Mouse (Mus musculus) urinary bladder, postnatal 14 days (tissue): ENCODE measurements around the gene Slc30a6.

Experiments used
- DNase-seq: peaks from one replicate; pipeline ENCODE4 v3.0.0; 2021; ENCODE audit warnings: low spot score

Slc30a6 gene

DNA sequence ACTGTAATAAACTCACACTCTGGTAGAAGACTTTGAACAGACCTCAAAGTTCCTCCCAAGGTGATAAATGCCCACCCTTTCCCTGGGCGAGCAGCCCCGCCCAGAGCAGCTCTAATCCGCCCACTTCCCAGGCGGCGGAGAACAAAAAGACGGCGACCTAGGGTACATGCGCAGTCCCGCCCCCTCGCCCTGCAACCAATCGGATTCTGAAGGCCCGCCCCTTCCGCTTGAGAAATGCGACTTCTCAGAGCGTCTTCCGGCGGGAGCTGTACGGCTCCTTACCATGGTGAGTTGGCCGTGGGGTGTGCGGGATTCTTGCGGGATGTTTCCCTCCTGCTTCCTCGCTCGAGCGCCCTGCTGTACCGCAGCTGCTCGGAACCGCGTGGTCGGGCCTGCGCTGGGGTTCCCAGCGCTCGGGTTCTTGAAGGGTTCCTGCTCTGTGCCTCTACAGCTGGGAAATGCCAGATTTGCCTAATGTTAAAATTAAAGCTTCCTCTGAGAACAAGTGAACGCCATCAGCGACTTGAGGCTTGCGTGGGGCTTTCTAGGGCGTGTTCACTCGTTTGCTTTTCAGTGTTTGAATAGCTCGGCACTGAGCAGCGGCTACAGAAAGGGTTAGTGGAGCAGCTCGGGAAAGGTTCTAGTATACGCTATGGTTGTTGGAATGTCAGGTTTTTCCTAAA is at the start of gene Slc30a6:
Gene Slc30a6 (plus strand): TSS at position 226 of the 683 bp plus-strand sequence.
- DNase-seq: peak; percentile 97

DNA sequence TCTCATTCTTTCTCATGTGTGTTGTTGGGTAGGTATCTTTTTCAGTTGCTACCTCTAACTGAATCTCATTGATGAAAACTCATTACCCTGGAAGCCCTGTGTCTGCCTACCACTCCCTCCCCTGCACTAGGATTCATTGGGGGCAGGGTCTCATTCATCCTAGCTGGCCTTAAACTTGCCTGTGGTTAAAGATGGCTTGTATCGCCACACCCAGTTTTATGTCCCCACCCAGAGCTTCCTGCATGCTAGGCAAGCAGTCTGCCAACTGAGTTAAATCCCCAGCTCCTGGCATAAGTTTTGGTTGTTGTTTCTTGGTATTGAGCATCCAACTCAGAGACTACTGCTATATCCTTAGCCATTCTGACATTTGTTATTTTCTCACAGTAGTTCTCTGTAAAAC is 31.8 kb upstream of the Slc30a6 start:
- no peak for DNase-seq

DNA sequence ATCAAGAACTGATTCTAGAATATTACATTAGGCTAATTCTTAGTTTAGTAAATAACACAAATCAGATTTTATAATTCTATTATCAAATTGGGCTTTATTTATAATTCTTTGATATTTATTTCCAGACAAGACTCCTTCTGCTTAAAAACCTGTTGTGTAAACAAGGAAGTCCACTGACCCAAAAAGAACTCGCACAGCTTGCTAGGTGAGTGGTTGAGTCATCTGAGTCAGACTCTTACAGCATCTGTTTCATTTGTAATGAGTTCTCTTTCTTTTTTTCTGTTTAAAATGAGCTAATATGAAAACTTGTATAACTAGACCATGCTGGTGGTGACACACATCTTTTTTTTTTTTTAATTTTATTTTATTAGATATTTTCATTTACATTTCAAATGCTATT is 18.5 kb upstream of the Slc30a6 start:
- peak; percentile 77 for DNase-seq

DNA sequence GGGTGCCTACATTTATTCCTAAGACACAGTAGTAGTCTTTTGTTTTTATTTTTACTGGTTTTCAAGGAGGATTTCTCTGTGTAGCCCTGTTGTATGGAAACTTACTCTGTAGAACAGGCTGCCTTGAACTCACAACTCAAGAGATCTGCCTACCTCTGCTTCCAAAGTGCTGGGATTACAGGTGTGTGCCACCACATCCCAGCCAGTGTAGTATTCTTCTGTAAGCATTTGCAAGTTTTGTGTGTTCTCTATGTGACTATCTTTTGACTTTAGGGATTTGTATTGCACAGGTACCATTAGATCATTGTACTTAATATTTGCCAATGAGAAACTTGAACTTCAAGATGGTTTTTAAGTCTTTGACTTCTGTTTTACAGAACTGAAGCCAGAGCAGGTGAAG is 8.8 kb upstream of the Slc30a6 start:
- no peak for DNase-seq

DNA sequence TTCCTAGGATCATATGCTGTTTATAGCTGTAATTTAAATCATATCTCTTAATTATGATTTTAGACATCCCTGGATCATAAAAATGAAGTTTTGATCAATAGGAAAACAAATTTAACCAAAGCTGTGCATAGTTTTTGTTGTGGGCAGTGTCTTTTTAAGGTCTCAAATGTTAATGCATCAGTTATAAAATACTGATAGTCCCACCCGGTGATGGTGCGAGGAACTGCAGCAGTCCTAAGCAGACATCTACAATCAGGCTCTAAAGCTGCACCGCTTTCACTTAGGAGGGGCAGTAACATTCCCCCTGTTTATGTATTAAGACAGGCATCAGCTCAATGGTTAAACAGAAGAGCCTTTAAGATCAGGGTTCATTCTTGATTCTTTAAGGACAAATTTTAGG is 5.6 kb upstream of the Slc30a6 start:
- no peak for DNase-seq

DNA sequence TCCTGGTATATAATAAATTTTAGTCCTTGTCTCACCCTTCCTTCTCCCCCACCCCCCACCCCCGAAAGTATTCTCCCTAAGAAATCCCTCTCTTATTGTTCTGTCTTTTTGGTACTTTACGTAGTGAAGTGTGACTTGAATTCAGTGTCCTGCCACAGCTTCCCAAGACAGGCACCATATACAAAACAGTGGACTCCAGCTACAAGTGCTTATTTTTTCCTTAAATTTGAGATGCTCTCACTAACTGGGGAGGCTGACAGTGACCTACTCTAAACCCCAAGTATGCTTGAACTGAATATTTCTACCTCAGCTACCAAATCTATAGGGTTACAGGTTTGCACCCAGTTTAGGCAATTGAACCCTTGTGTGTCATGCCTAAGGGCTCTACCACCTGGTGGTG is 1.0 kb upstream of the Slc30a6 start:
- DNase-seq: no peak

DNA sequence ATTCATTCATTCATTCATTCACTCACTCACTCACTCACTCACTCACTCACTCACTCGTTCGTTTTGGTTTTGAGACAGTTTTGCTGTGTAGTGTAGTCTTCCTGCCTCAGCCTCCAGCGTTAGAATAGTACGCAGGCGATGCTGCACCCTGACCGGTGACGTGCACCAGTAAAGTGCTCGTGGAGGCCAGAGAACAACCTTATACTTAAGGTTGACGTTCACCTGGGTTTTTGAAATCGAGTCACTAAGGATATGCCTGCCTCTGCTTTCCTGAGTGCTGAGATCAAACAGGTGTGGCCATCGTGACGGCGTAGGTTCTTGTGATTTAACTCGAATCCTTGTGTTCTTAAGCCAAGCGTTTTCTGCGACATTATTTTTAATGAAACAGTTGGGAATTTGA is 553 bp upstream of the Slc30a6 start:
- DNase-seq: no peak

DNA sequence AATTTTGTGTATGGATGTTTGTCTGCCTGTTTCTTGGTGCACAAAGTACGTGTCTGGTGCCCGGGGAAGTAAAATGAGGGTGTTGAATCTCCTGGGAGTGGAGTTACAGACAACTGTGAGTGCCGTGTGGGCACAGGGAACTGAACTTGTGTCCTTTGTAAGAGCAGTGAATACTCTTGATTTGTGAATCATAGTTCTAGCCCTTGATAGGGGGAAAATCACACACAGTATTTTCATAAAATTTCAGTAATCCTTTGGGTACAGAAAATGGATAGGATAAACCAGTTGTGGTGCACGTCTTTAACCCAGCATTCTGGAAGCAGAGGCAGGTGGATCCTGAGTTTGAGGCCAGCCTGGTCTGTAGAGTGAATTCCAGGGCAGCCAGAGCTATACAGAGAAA is 1.4 kb downstream of the Slc30a6 start:
- DNase-seq: no peak

DNA sequence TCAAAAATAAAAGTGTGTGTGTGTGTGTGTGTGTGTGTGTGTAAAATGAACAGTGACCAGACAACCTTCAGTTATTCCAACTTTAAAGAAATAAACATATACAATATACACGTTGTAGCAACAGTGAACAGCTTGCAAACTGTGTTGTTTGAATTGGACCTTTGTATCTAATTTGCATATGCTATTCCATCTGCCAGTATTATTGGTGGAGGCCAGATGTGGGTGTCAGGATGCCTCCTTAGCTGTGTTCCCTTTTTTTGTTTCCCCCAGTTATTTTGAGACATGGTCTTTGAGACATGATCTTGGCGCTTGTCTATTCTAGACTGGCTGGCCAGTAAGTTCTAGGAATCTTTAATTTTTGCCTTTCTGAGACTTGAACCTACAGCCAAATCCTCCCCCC is 1.8 kb downstream of the Slc30a6 start:
- DNase-seq: no peak

DNA sequence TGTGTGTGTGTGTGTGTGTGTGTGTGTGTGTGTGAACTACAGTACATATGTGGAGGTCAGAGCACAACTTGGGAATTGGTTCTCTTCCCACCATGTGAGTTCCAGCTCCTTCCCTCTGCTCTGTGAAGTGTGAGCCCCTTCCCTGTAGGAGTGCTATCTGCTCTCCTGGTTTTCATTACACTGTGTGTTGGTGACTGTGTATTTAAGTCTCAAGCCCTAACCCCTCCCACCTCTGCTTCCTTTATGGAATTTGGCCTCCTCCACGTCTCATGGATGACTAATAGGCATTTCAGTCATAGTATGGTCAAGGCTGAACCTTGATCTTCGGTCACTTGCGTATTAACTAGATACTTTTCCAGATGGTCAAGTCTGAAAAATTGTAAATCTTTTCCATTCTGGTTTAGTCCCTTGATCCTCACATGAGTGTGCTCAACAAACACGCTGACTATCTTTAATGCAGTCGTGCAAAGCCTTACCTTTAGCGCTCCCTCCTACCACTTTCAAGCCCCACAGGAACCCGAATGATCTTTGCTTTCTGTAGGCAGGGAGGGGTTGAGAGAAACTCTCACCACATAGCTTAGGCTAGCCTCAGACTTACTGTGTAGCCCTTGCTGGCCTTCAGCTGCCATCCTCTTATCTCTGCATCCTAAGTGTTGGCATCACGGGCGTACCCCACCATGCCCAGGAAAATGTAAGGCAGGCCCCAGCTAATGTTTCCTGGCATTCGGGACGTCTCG is 7.2 kb downstream of the Slc30a6 start:
- DNase-seq: no peak

DNA sequence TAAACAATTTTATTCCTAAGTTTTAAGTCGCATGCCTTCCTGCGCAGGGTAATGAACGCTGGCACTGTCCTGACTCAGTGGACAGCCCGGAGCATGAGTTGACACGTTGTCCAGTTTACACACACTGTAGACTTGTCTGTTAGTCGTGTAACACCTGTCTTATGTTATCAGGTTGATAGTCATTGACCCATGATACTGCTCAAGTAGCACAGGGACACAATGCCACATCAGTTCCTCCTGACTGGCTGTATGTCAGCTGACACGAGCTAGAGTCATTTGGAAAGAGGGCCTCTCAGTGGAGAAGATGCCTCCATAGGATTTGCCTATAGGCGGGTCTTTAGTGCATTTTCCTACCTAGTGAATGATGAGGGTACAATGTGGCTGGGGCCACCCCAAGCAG is 11.1 kb downstream of the Slc30a6 start:
- no peak for DNase-seq

DNA sequence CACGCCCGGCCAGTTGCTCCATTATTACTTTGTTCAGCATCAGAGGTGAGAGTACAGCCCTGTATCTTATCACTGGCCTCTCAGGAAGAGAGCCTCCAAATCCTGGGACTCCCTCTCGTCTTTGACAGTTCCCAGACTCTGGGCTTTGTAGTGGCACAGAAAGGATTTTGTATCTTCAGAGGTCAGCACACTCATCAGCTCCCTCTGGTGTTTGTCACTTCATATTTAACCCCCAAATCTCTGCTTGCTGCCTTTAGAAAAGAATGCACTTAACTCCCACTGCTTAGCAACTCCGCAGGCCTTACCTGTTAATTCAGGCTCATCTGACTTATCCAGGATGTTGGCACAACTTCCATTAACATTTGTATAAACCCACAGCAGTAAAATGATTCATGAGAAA is 14.3 kb downstream of the Slc30a6 start:
- DNase-seq: no peak

DNA sequence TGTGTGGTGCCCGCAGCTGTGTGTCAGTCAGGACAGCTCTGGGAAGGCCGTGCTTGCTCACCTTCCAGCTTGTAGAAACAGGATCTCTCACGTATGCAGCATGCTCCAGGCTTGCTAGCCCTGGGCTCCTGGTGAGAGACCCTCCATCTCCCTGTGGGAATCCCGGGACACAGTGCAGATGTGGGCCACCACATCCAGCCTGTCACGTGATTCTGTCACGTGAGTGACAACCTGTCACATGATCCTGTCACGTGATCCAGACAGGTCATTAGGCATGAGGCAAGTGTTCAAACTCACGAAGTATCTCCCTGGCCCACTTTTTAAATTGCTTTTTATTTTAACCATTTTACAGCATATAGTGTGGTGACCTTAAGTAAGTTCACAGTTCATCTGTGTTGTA is 17.9 kb downstream of the Slc30a6 start:
- DNase-seq: no peak

DNA sequence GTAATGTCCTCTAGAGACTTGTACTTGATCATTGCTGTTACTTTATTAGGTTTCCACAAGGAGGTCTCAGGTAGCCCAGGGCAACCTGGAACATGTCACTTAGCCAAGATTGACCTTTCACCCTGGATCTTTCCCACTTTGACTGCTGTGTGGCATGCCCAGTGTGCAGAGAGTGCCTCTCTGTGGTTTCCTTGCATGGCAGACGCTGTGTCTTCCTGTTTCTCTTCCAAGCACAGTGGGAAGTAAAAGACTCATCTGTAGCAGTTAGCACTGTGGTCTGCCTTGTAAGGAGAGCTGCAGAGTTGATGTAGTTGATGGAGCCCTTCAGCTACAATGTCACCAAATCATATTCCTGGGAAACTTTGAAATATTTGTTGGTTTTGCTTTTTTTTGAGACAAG is 19.3 kb downstream of the Slc30a6 start:
- no peak for DNase-seq

DNA sequence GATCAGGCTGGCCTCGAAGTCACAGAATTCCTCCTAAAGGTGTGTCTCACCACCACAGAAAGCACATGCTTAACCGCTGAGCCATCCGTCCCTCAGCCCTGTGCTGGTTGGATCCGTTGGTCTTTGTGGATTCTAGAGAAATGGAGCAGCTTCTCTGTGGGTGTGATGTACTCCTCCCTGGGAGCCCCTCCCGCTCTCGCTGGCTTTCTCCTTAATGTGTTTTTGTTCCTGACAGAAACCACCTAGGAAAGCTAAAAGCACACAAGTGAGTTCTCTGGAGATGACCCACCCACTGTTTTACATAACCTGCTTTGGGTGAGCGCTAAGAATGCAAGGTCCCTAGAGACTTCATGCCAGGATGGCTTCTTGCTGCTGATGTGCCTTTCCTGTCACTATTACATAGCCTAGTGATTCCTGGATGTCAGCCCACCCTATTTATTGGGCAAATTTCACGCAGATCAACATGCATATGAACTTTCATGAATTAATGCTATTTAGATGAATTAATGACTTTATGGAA is 21.5 kb downstream of the Slc30a6 start:
- DNase-seq: no peak

DNA sequence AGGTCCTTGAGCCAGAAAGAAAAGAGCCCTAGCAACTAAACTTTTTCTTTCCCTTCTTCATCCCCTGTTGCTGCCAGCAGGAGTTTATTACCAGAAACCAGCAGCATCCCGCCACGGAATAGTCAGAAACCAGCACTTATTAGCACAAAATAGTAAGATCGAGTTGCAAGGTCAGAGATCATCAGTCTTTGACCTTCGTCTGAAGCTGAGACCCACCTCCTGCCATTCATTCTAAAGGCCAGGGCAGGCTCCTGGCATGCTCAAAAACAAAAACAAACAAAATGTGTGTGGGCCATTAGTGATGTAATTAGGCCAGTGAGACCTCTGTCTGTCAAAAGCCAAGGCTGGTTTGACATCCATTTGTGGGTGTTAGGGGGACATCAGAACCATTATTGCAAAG is 22.8 kb downstream of the Slc30a6 start:
- DNase-seq: no peak

DNA sequence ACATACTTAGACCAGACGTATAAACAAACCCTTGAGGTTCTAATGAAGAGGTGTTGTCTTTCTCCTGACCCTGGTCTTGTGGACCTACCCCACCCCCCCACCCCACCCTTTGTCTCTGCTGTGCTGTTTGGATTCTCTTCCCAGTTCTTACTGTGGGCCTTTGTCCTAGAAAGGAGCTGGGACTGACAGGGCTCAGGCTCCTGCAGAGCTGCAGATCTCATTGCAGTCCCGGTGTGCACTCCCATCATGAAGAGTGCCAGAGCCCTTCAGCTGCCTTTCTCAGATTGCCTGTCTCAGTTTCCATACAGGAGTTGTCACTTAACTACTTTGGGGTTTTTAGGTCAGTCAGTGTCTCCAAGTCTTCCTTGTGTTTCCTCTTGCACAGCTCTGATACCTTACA is 25.2 kb downstream of the Slc30a6 start:
- DNase-seq: no peak

DNA sequence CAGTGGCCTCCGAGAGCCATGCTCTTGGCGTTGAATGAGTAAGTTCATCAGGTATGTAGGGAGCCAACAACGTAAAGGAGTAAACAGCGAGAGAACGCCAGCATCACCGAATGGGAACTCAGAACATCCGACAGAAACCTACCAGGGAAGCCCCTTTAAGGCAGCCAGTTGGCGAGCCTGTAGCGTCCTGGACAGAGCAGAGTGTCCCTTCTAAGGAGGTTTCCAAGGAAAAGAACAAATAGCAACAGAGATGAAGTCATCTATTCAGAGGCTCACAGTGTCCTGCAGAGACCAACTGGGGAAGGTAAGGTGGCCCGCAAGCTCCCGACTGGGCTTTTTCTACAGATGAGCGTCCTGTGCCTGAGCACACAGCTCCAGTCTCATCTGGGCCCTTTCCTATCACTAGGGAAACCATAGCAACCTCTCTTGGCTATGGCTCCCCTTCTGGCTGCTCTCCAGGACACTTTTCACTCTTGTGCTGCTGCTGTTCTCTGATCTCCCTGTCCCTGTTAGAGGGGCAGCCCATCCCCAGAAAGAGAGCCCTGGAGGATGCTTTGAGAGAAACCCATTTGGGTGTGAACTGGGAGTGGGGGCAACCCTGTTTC is 29.1 kb downstream of the Slc30a6 start:
- DNase-seq: no peak

DNA sequence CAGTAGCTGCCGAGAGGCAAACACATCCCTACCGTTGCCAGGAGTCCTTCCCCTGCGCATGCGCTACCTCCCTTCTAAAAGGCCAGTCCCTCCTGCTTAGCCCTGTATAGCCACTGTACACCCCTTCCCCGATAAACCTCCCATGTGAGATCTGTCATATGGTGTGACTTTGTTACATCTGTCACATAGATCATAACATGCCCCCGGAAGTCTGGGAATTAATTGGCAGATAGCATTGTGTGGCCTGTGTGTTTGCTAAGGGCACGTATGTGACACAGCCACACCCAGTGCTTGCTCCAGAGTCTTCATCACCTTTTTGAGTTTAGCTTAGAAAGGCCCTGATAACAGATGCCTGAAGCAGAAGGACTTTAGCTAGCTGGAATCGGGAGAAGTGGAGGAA is 34.7 kb downstream of the Slc30a6 start:
- no peak for DNase-seq

DNA sequence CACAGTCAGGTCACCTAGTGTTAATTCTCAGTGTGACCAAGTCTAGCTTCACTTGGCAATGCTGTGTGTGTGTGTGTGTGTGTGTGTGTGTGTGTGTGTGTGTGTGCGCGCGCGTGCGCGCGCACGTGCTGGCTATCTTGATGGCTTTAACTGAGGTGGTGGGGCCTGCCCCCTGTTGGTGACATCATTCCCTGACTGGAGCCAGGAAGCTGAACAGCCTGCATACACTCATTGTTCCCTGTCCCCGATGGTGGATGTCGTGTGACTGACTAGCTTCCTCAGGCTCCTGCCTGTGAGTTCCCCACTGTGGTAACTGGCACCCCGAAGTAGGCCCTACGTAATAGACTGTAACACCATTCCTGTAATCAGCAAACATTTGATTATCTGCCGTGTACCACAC is 36.1 kb downstream of the Slc30a6 start:
- no peak for DNase-seq

DNA sequence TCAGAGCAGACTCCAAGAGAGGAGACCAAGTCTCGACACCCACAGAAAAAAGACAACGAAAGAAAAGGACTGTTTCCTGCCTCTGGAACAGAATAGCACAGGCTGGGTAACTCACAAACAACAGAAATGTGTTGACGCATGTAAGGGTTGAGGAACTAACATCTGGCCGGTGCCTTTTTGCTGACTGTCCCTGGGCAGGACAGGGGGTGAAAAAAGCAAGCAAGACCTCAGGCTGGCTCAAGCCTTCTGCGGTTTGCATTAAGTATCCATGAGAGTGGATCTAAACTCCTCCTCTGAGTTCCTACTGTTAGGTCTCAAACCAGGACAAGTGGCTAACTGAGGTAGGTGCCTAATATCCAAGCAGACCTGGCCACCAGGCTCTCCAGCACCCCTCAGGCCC is 37.2 kb downstream of the Slc30a6 start:
- no peak for DNase-seq

DNA sequence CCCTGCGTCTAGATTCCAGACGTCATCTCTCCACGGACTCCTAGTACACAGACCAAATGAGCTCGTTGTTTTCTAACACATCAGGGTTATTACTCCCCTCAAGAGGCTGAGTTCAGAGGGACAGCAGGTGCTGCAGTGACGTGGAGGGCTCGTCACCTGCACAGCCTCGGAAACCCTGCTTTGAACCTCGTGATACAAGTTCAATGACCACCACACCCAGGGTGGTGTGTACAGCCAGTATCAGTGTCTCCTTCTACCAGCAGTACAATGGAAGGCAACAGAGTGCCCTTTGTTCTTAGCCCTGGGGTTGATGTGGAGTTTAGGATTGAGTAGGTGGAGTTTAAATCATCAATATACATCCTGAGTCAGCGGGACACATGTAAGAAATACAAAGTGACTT is 42.4 kb downstream of the Slc30a6 start:
- DNase-seq: no peak

DNA sequence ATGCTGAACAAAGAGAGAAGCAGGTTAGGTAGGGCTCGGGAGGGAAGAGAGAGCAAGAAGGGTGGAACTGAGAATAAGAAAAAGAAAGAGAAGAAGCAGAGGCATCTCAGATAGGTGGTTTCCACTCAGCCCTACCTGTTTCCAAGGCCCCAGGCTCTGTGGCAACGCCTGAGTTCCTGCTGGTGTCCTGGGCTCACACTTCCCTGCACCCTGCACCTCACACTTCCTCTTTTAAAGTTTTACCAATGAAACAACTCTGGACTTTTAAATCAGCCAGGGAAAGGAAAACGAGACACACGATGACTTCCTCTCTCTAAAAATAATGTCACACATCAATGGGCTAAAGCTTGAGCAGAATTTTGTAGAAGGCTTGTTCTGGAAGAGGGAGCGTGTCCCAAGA is 45.1 kb downstream of the Slc30a6 start:
- no peak for DNase-seq
